ENCODE assay signal across 16 mouse cellular contexts in genomic region chr6:82452206-82453095, GRCm38 (mm10). TPM values are rescaled to one million over a fixed set of nuclear protein-coding genes. Genes with fewer than 3 reads are reported as not detected.
A peak's percentile ranks its signal among the peaks of the same experiment; 100 is the strongest.
DNase-seq lines count a peak whose midpoint lies in the region; ATAC-seq and TF ChIP-seq lines count a peak whose summit lies in the region.
"Not testable (repeated sequence)": the region's sequence is repeated elsewhere in the genome, so short reads cannot be mapped to it uniquely, and the experiment has no call there.
"Had no signal": no experiment of that assay in that cellular context is flagged by ENCODE, and none has a peak within 500 bp of the region (broad histone marks: within the 10 kb centered on the region; RNA-seq: fewer than 3 reads in every experiment).

No protein-coding gene starts in this region.

- H3K36me3 ChIP-seq in forebrain, embryonic 16.5 days (ENCODE audit: control insufficient read depth, insufficient read depth); hindbrain, embryonic 14.5 days (replicated peaks; ENCODE audit: control insufficient read depth, insufficient read depth); hindbrain, postnatal 0 days (ENCODE audit: insufficient read depth, low read length); midbrain, embryonic 14.5 days (ENCODE audit: control insufficient read depth, insufficient read depth, low read length); midbrain, postnatal 0 days (ENCODE audit: insufficient read depth, low read length); neural tube, embryonic 15.5 days: not testable (repeated sequence)

- DNase-seq in MN1 (ENCODE audit: low spot score): peak; percentile 7
- not testable (repeated sequence) for DNase-seq in hindbrain, embryonic 14.5 days (ENCODE audit: low spot score)
- DNase-seq in hindbrain, postnatal 0 days (ENCODE audit: low spot score): peak; percentile 19
- DNase-seq in midbrain, embryonic 14.5 days: peak; percentile 43
- DNase-seq in midbrain, postnatal 0 days (ENCODE audit: low spot score): peak; percentile 36

- not testable (repeated sequence) for H3K9ac ChIP-seq in forebrain, embryonic 16.5 days (replicated peaks; ENCODE audit: low read depth, low read length); hindbrain, embryonic 14.5 days; hindbrain, postnatal 0 days (replicated peaks; ENCODE audit: low read length); midbrain, embryonic 14.5 days (replicated peaks; ENCODE audit: low read length); midbrain, postnatal 0 days (replicated peaks; ENCODE audit: low read length, poor library complexity, severe bottlenecking); neural tube, embryonic 15.5 days (replicated peaks)

- H3K27me3 ChIP-seq in forebrain, embryonic 16.5 days (replicated peaks; ENCODE audit: control insufficient read depth, insufficient read depth, low read length); hindbrain, embryonic 14.5 days (ENCODE audit: control insufficient read depth, insufficient read depth, low read length); hindbrain, postnatal 0 days (ENCODE audit: insufficient read depth, low read length); midbrain, embryonic 14.5 days (ENCODE audit: control insufficient read depth, insufficient read depth, low read length); midbrain, postnatal 0 days (ENCODE audit: insufficient read depth, low read length); neural tube, embryonic 15.5 days (replicated peaks): not testable (repeated sequence)

- H3K9me3 ChIP-seq in forebrain, embryonic 16.5 days (ENCODE audit: control insufficient read depth, low read length); hindbrain, embryonic 14.5 days (ENCODE audit: control insufficient read depth, low read length); hindbrain, postnatal 0 days (ENCODE audit: low read length); midbrain, embryonic 14.5 days (ENCODE audit: control insufficient read depth, low read length); midbrain, postnatal 0 days (ENCODE audit: low read length); neural tube, embryonic 15.5 days (replicated peaks): not testable (repeated sequence)

- not testable (repeated sequence) for H3K4me1 ChIP-seq in forebrain, embryonic 16.5 days (replicated peaks; ENCODE audit: control insufficient read depth, insufficient read depth, low read length); hindbrain, embryonic 14.5 days (replicated peaks; ENCODE audit: control insufficient read depth, insufficient read depth, low read length); hindbrain, postnatal 0 days (ENCODE audit: insufficient read depth, low read length); midbrain, embryonic 14.5 days (ENCODE audit: control insufficient read depth, insufficient read depth, low read length); midbrain, postnatal 0 days (ENCODE audit: insufficient read depth, low read length); neural tube, embryonic 15.5 days

- H3K4me2 ChIP-seq in forebrain, embryonic 16.5 days (ENCODE audit: low read length); hindbrain, embryonic 14.5 days (replicated peaks); hindbrain, postnatal 0 days (ENCODE audit: low read depth, low read length); midbrain, embryonic 14.5 days (ENCODE audit: low read length); midbrain, postnatal 0 days (ENCODE audit: low read depth, low read length, poor library complexity, severe bottlenecking); neural tube, embryonic 15.5 days: not testable (repeated sequence)

- H3K27ac ChIP-seq in forebrain, embryonic 16.5 days (ENCODE audit: low read length); hindbrain, embryonic 14.5 days; hindbrain, postnatal 0 days; midbrain, embryonic 14.5 days (replicated peaks; ENCODE audit: low read depth, low read length); midbrain, postnatal 0 days (ENCODE audit: low read depth, low read length): not testable (repeated sequence)
- H3K27ac ChIP-seq in neural tube, embryonic 15.5 days (replicated peaks): peak overlapping the region; percentile 51; the same call in 1 of the 2 replicates

- TF ChIP-seq CTCF in hindbrain, postnatal 0 days (IDR thresholded peaks at IDR 0.05; ENCODE audit: low read depth); midbrain, postnatal 0 days (IDR thresholded peaks at IDR 0.05): not testable (repeated sequence)

- WGBS in forebrain, embryonic 16.5 days: 55% methylated on average over 8 of the region's 8 CpGs
- WGBS in hindbrain, embryonic 14.5 days: 37% methylated on average over 8 of the region's 8 CpGs
- 51% methylated on average over 7 of the region's 8 CpGs for WGBS in hindbrain, postnatal 0 days
- WGBS in midbrain, embryonic 14.5 days: 48% methylated on average over 8 of the region's 8 CpGs
- WGBS in midbrain, postnatal 0 days: 47% methylated on average over 8 of the region's 8 CpGs
- 49% methylated on average over 8 of the region's 8 CpGs for WGBS in neural tube, embryonic 15.5 days

- peak; percentile 50 for ATAC-seq in forebrain, embryonic 16.5 days
- peak; percentile 53; the same call in 1 of the 2 replicates for ATAC-seq in hindbrain, embryonic 14.5 days (ENCODE audit: low FRiP score)
- ATAC-seq in hindbrain, postnatal 0 days: 0 out of 2 replicates have a peak, but pooled peaks have one; percentile 51
- not testable (repeated sequence) for ATAC-seq in midbrain, embryonic 14.5 days (ENCODE audit: low FRiP score, low TSS enrichment); midbrain, postnatal 0 days (ENCODE audit: low FRiP score)
- ATAC-seq in neural tube, embryonic 15.5 days (ENCODE audit: low FRiP score): peak; percentile 81

- not testable (repeated sequence) for H3K4me3 ChIP-seq in forebrain, embryonic 16.5 days (replicated peaks; ENCODE audit: low read length); hindbrain, embryonic 14.5 days (replicated peaks; ENCODE audit: low read length); hindbrain, postnatal 0 days (ENCODE audit: low read length); midbrain, embryonic 14.5 days (replicated peaks; ENCODE audit: low read depth, low read length); midbrain, postnatal 0 days (ENCODE audit: low read depth, low read length); neural tube, embryonic 15.5 days (replicated peaks)

RNA-seq across cellular contexts. Expression of gene Tacr1, which starts 50.3 kb away (rescaled TPM):
- 1.0 and 1.8 TPM in 2 replicates for polyA plus RNA-seq in forebrain, embryonic 16.5 days (2015; fragmentation: Nextera tagmentation; extraction: Ambion mirVana)
- polyA plus RNA-seq in hindbrain, embryonic 14.5 days (2014; fragmentation: Nextera tagmentation; extraction: Ambion mirVana): 4.6 and 5.8 TPM in 2 replicates
- 5.3 and 7.6 TPM in 2 replicates for total RNA-seq in hindbrain, postnatal 0 days (2014; rRNA removed)
- polyA plus RNA-seq in hindbrain, postnatal 0 days (2015; fragmentation: Nextera tagmentation; extraction: Ambion mirVana): 2.4 and 2.9 TPM in 2 replicates
- 1.3 and 2.4 TPM in 2 replicates for polyA plus RNA-seq in midbrain, embryonic 14.5 days (2014; fragmentation: Nextera tagmentation; extraction: Ambion mirVana)
- total RNA-seq in midbrain, postnatal 0 days (2014; rRNA removed): 8.3 TPM in 2 replicates
- polyA plus RNA-seq in midbrain, postnatal 0 days (2015; fragmentation: Nextera tagmentation; extraction: Ambion mirVana): 3.0 and 3.1 TPM in 2 replicates
- polyA plus RNA-seq in neural tube, embryonic 15.5 days (2015; fragmentation: Nextera tagmentation; extraction: Ambion mirVana): 6.1 and 6.4 TPM in 2 replicates
- total RNA-seq: adrenal gland, adult 18-20 months; adrenal gland, postnatal 36 days; ES-E14; gastrocnemius, adult 2 months; gastrocnemius, postnatal 14 days; heart, postnatal 10 days; heart, postnatal 36 days had no signal
- polyA plus RNA-seq: forebrain, embryonic 11.5 days; inflammation-experienced regulatory T-cells, adult 6 months had no signal
